Mouse (Mus musculus) activated CD4-positive, CD25-positive, alpha-beta regulatory T cell, adult 4 months (primary cell): ENCODE measurements around the gene Stx2. TPM values are rescaled to one million over a fixed set of nuclear protein-coding genes. Genes with fewer than 3 reads are reported as not detected.

Experiments used
- ATAC-seq: one replicate; pipeline ENCODE4 v1.8.0; 2017
- polyA plus RNA-seq, 2 experiments: library from polyadenylated mRNA; unstranded; fragments of 100-300 nt; shearing (Covaris generic); gene quantifications; one replicate each; pipeline ENCODE4 v1.2.1; 2017

Stx2 gene
- 1 to 10 TPM in 1 of 2 experiments, under 1 TPM in 1; 0.88 to 3.0 TPM for polyA plus RNA-seq

GRCm38 (mm10) chr5:129008412-129008826, at the start of gene Stx2:
Gene Stx2 (minus strand): TSS chr5:129008574.
- ATAC-seq, result peak; percentile 95

GRCm38 (mm10) chr5:129054675-129055284, 46.4 kb upstream of the Stx2 start:
- ATAC-seq, result no peak

- no peak for ATAC-seq
These were observed 44.4 kb upstream of the Stx2 start for GRCm38 (mm10) chr5:129052636-129053355.

GRCm38 (mm10) chr5:129051910-129052309, 43.5 kb upstream of the Stx2 start:
- no peak for ATAC-seq

- ATAC-seq, result no peak
These were observed 41.0 kb upstream of the Stx2 start for GRCm38 (mm10) chr5:129049372-129049771.

GRCm38 (mm10) chr5:129045641-129046580, 37.5 kb upstream of the Stx2 start:
- ATAC-seq, result no peak

- ATAC-seq, result no peak
These were observed 29.4 kb upstream of the Stx2 start for GRCm38 (mm10) chr5:129037739-129038138.

- no peak for ATAC-seq
These were observed 28.3 kb upstream of the Stx2 start for GRCm38 (mm10) chr5:129036678-129037077.

- no peak for ATAC-seq
These were observed 20.9 kb upstream of the Stx2 start for GRCm38 (mm10) chr5:129029131-129029723.

- no peak for ATAC-seq
These were observed 18.3 kb upstream of the Stx2 start for GRCm38 (mm10) chr5:129026637-129027036.

GRCm38 (mm10) chr5:129026171-129026570, 17.8 kb upstream of the Stx2 start:
- ATAC-seq, result no peak

- ATAC-seq, result no peak
These were observed 17.4 kb upstream of the Stx2 start for GRCm38 (mm10) chr5:129025725-129026124.

- no peak for ATAC-seq
These were observed 16.7 kb upstream of the Stx2 start for GRCm38 (mm10) chr5:129025048-129025447.

GRCm38 (mm10) chr5:129020731-129021130, 12.4 kb upstream of the Stx2 start:
- no peak for ATAC-seq

- ATAC-seq, result peak; percentile 42
These were observed 11.9 kb upstream of the Stx2 start for GRCm38 (mm10) chr5:129020300-129020668.

- ATAC-seq, result peak; percentile 71
These were observed 11.3 kb upstream of the Stx2 start, which contains the start of gene Ran for GRCm38 (mm10) chr5:129019497-129020299. Gene Ran (plus strand): TSS chr5:129020069.

GRCm38 (mm10) chr5:129018782-129019489, 10.6 kb upstream of the Stx2 start:
- no peak for ATAC-seq

- no peak for ATAC-seq
These were observed 8.0 kb upstream of the Stx2 start for GRCm38 (mm10) chr5:129016370-129016769.

GRCm38 (mm10) chr5:129015540-129015939, 7.2 kb upstream of the Stx2 start:
- no peak for ATAC-seq

GRCm38 (mm10) chr5:129015020-129015419, 6.6 kb upstream of the Stx2 start:
- no peak for ATAC-seq

GRCm38 (mm10) chr5:129010937-129011336, 2.6 kb upstream of the Stx2 start:
- ATAC-seq, result no peak
